Mouse (Mus musculus) myocyte (in vitro differentiated cells): Measurements from ENCODE around the gene Katnal1. TPM values are rescaled to one million over a fixed set of nuclear protein-coding genes. Genes with fewer than 3 reads are reported as not detected.

ENCODE experiments used
- H3K27me3 ChIP-seq: one replicate; pipeline ENCODE4 v1.6.1; 2011; ENCODE audit not compliant: control insufficient read depth, insufficient read depth, insufficient read length
- H3K36me3 ChIP-seq: one replicate; pipeline ENCODE4 v1.6.1; 2011; ENCODE audit not compliant: control insufficient read depth, insufficient read depth
- H3K4me2 ChIP-seq: one replicate; pipeline ENCODE4 v1.6.1; 2011; ENCODE audit warnings: low read depth, control low read depth
- H3K4me3 ChIP-seq: one replicate; pipeline ENCODE4 v1.5.1; 2011; ENCODE audit warnings: mild to moderate bottlenecking, control low read depth, moderate library complexity
- H3K79me2 ChIP-seq: one replicate; pipeline ENCODE4 v1.6.1; 2011; ENCODE audit not compliant: control insufficient read depth, insufficient read depth
- H3ac ChIP-seq: one replicate; pipeline ENCODE4 v1.6.1; 2011; ENCODE audit not compliant: control insufficient read depth, insufficient read length
- CEBPB ChIP-seq: IDR thresholded peaks from 2 replicates; pipeline ENCODE4 v1.6.1; 2011; ENCODE audit warnings: mild to moderate bottlenecking, moderate library complexity; ENCODE audit not compliant: poor library complexity, insufficient read depth, severe bottlenecking
- E2F4 ChIP-seq: IDR thresholded peaks from one replicate; pipeline ENCODE4 v1.6.1; 2011; ENCODE audit warnings: mild to moderate bottlenecking, control low read depth, moderate library complexity; ENCODE audit not compliant: insufficient read depth
- MAX ChIP-seq: IDR thresholded peaks from one replicate; pipeline ENCODE4 v1.6.1; 2011; ENCODE audit warnings: low read depth, mild to moderate bottlenecking, control low read depth
- MYOD1 ChIP-seq, 3 experiments: IDR thresholded peaks; one replicate each; pipeline ENCODE4 v1.6.1; 2011; ENCODE audit warnings: control low read depth in 2 of 3, low read depth in 2 of 3, mild to moderate bottlenecking in 2 of 3, moderate library complexity in 1 of 3; ENCODE audit not compliant: insufficient read length in 2 of 3, control insufficient read depth in 1 of 3
- MYOG ChIP-seq, 3 experiments: IDR thresholded peaks; one replicate each; pipeline ENCODE4 v1.6.1; 2011; ENCODE audit warnings: control low read depth in 2 of 3, low read depth in 2 of 3, mild to moderate bottlenecking in 2 of 3; ENCODE audit not compliant: insufficient read length in 2 of 3, control insufficient read depth in 1 of 3, insufficient read depth in 1 of 3
- POLR2A ChIP-seq: IDR thresholded peaks from one replicate; pipeline ENCODE4 v1.6.1; 2011; ENCODE audit warnings: low read depth, mild to moderate bottlenecking, control low read depth, moderate library complexity; ENCODE audit not compliant: insufficient read length
- POLR2AphosphoS2 ChIP-seq: IDR thresholded peaks from one replicate; pipeline ENCODE4 v1.6.1; 2011; ENCODE audit warnings: low read depth, control low read depth; ENCODE audit not compliant: insufficient read length
- REST ChIP-seq: IDR thresholded peaks from one replicate; pipeline ENCODE4 v1.6.1; 2011; ENCODE audit warnings: mild to moderate bottlenecking, control low read depth, moderate library complexity; ENCODE audit not compliant: insufficient read depth, insufficient read length
- SRF ChIP-seq: IDR thresholded peaks from one replicate; pipeline ENCODE4 v1.6.1; 2011; ENCODE audit warnings: low read depth; ENCODE audit not compliant: control insufficient read depth, insufficient read length
- TCF12 ChIP-seq: IDR thresholded peaks from one replicate; pipeline ENCODE4 v1.6.1; 2011; ENCODE audit warnings: mild to moderate bottlenecking, control low read depth; ENCODE audit not compliant: poor library complexity, insufficient read depth, severe bottlenecking
- TCF3 ChIP-seq: IDR thresholded peaks from one replicate; pipeline ENCODE4 v1.6.1; 2011; ENCODE audit warnings: low read depth, control low read depth; ENCODE audit not compliant: insufficient read length
- USF1 ChIP-seq: IDR thresholded peaks from one replicate; pipeline ENCODE4 v1.6.1; 2011; ENCODE audit warnings: low read depth, mild to moderate bottlenecking, control low read depth, moderate library complexity
- polyA plus RNA-seq: library from polyadenylated mRNA; unstranded; fragments of >200 nt; fragmentation: generic; extraction: Trizol; gene quantifications from one replicate; pipeline ENCODE4 v1.2.1, GENCODE M21; 2012; ENCODE audit warnings: missing spikeins

Gene Katnal1
- polyA plus RNA-seq, result 7.6 TPM

GRCm38 (mm10) chr5:148929116-148929449 lies at the start of gene Katnal1:
Katnal1 (minus strand) TSS chr5:148929320.
- Histone ChIP-seq H3ac (peak within 1 kb of the TSS; percentile 48), H3K27me3 (no peaks in the 10 kb centered on the region), H3K79me2 (peaks cover 22% of the 10 kb centered on the region), H3K4me3 (peak within 1 kb of the TSS; percentile 40), H3K36me3 (peaks cover 6% of the 10 kb centered on the region), H3K4me2 (peak within 1 kb of the TSS; percentile 93)
- TF ChIP-seq TCF3 (no peak), TCF12 (no peak), MYOG (IDR thresholded peaks at IDR 0.05; ENCODE audit: control insufficient read depth in 1 of 3, insufficient read depth in 1 of 3, insufficient read length in 2 of 3, low read depth in 2 of 3) (no peak), MYOD1 (IDR thresholded peaks at IDR 0.05; ENCODE audit: control insufficient read depth in 1 of 3, insufficient read length in 2 of 3, low read depth in 2 of 3) (no peak), SRF (no peak), POLR2A (no peak), CEBPB (no peak), REST (no peak), MAX (no peak), POLR2AphosphoS2 (no peak)

GRCm38 (mm10) chr5:148978458-148979165 lies 49.5 kb upstream of the Katnal1 start:
- TF ChIP-seq REST (no peak), CEBPB (no peak), POLR2AphosphoS2 (peak; percentile 77), POLR2A (no peak), USF1 (no peak), SRF (no peak), MAX (no peak), TCF12 (no peak), E2F4 (no peak)
- Histone ChIP-seq H3K79me2 (no peaks in the 10 kb centered on the region), H3K4me2 (peak overlapping the region; percentile 52), H3ac (no peak overlapping the region), H3K27me3 (no peaks in the 10 kb centered on the region), H3K36me3 (peaks cover 5% of the 10 kb centered on the region), H3K4me3 (no peak overlapping the region)

- H3K36me3 ChIP-seq, result peaks cover 3% of the 10 kb centered on the region
- H3K4me3 ChIP-seq, result no peak overlapping the region
Observed at GRCm38 (mm10) chr5:148977698-148978457, 48.8 kb upstream of the Katnal1 start.

GRCm38 (mm10) chr5:148976876-148977275 lies 47.8 kb upstream of the Katnal1 start:
- Histone ChIP-seq H3K27me3 (no peaks in the 10 kb centered on the region), H3K4me3 (no peak overlapping the region), H3K36me3 (no peaks in the 10 kb centered on the region), H3K79me2 (no peaks in the 10 kb centered on the region), H3ac (no peak overlapping the region), H3K4me2 (no peak overlapping the region)
- TF ChIP-seq MAX (no peak), MYOG (IDR thresholded peaks at IDR 0.05; ENCODE audit: control insufficient read depth in 1 of 3, insufficient read depth in 1 of 3, insufficient read length in 2 of 3, low read depth in 2 of 3) (peak in 1 of 3 experiments; percentile 38), POLR2A (no peak), E2F4 (no peak), POLR2AphosphoS2 (peak; percentile 14), REST (no peak), MYOD1 (IDR thresholded peaks at IDR 0.05; ENCODE audit: control insufficient read depth in 1 of 3, insufficient read length in 2 of 3, low read depth in 2 of 3) (peak in 1 of 3 experiments; percentile 3), CEBPB (no peak), USF1 (no peak), TCF12 (no peak), TCF3 (no peak), SRF (no peak)

More at GRCm38 (mm10) chr5:148977698-148978457, 48.8 kb upstream of the Katnal1 start:
- H3K4me2 ChIP-seq, result peak overlapping the region; percentile 52
- no peaks in the 10 kb centered on the region for H3K79me2 ChIP-seq
- H3ac ChIP-seq, result no peak overlapping the region
- no peak for TF ChIP-seq CEBPB
- TF ChIP-seq MYOG (IDR thresholded peaks at IDR 0.05; ENCODE audit: control insufficient read depth in 1 of 3, insufficient read depth in 1 of 3, insufficient read length in 2 of 3, low read depth in 2 of 3), result peak in 1 of 3 experiments; percentile 26
- no peaks in the 10 kb centered on the region for H3K27me3 ChIP-seq

DNA sequence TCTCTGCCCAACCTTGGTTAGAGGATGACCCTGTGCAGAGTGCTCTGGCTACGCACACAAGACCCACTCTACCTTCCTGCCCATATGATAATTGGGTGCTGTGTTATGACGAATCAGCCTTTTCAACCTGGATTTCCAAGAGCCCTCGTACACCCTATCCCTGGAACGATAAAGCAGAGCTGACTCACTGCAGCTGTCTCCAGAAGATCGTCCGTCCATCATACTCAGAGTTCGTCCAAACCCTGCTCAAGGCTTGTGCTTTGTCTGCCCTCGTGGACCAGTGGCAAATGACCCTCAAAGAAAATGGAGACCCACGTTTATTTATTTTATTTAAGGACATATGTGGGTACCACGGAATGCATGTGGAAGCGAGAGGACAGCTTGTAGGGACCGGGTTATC lies 45.9 kb upstream of the Katnal1 start:
- no peak for TF ChIP-seq TCF3
- TF ChIP-seq MYOD1 (IDR thresholded peaks at IDR 0.05; ENCODE audit: control insufficient read depth in 1 of 3, insufficient read length in 2 of 3, low read depth in 2 of 3), result peak in 2 of 3 experiments; percentile 63 to 86
- TF ChIP-seq MYOG (IDR thresholded peaks at IDR 0.05; ENCODE audit: control insufficient read depth in 1 of 3, insufficient read depth in 1 of 3, insufficient read length in 2 of 3, low read depth in 2 of 3), result peak in 1 of 3 experiments; percentile 51
- Histone ChIP-seq H3K4me3 (no peak overlapping the region), H3ac (no peak overlapping the region), H3K36me3 (no peaks in the 10 kb centered on the region), H3K79me2 (no peaks in the 10 kb centered on the region), H3K4me2 (no peak overlapping the region), H3K27me3 (no peaks in the 10 kb centered on the region)
